Mouse (Mus musculus) ES-Bruce4 (cell line): Measurements from ENCODE around the gene Il20ra. TPM values are rescaled to one million over a fixed set of nuclear protein-coding genes. Genes with fewer than 3 reads are reported as not detected.
A peak's percentile ranks its signal among the peaks of the same experiment; 100 is the strongest.

Source experiments
- H3K27ac ChIP-seq: 2 replicates; pipeline ENCODE4 v1.5.1; 2012; ENCODE audit warnings: low read length, inconsistent platforms; ENCODE audit not compliant: insufficient read depth
- H3K27me3 ChIP-seq: 2 replicates; pipeline ENCODE4 v1.6.1; 2012; ENCODE audit warnings: mild to moderate bottlenecking, low read length, inconsistent platforms; ENCODE audit not compliant: control insufficient read depth, poor library complexity, insufficient read depth, severe bottlenecking
- H3K36me3 ChIP-seq: 2 replicates; pipeline ENCODE4 v1.6.1; 2012; ENCODE audit warnings: inconsistent platforms, mild to moderate bottlenecking, low read length, moderate library complexity; ENCODE audit not compliant: control insufficient read depth, poor library complexity, insufficient read depth, severe bottlenecking
- H3K4me1 ChIP-seq: one replicate; pipeline ENCODE4 v1.8.1; 2011; ENCODE audit warnings: low read length; ENCODE audit not compliant: control insufficient read depth, insufficient read depth
- H3K4me3 ChIP-seq: 2 replicates; pipeline ENCODE4 v1.5.1; 2011; ENCODE audit warnings: low read depth, mild to moderate bottlenecking, low read length
- H3K9ac ChIP-seq: 2 replicates; pipeline ENCODE4 v1.6.1; 2012; ENCODE audit warnings: low read depth, mild to moderate bottlenecking, inconsistent platforms; ENCODE audit not compliant: poor library complexity, severe bottlenecking
- H3K9me3 ChIP-seq: replicated peaks from 2 replicates; pipeline ENCODE4 v1.6.1; 2012; ENCODE audit warnings: mild to moderate bottlenecking, low read length, inconsistent platforms; ENCODE audit not compliant: control insufficient read depth, poor library complexity, insufficient read depth, severe bottlenecking
- CTCF ChIP-seq: IDR thresholded peaks from one replicate; pipeline ENCODE4 v1.8.1; 2011; ENCODE audit warnings: low read depth, low read length
- EP300 ChIP-seq: IDR thresholded peaks from 2 replicates; pipeline ENCODE4 v1.6.1; 2011; ENCODE audit warnings: low read depth, low read length; ENCODE audit not compliant: insufficient read depth
- POLR2A ChIP-seq: IDR thresholded peaks from one replicate; pipeline ENCODE4 v1.8.1; 2011; ENCODE audit warnings: low read length; ENCODE audit not compliant: insufficient read depth
- polyA plus RNA-seq: library from polyadenylated mRNA; stranded (reverse); fragments of >200 nt; gene quantifications from 2 replicates; pipeline ENCODE4 v1.2.4, GENCODE M21; 2011; ENCODE audit warnings: low read depth; ENCODE audit not compliant: missing spikeins, insufficient read depth, insufficient read length

Gene Il20ra
- polyA plus RNA-seq, 1 experiment: not detected

DNA sequence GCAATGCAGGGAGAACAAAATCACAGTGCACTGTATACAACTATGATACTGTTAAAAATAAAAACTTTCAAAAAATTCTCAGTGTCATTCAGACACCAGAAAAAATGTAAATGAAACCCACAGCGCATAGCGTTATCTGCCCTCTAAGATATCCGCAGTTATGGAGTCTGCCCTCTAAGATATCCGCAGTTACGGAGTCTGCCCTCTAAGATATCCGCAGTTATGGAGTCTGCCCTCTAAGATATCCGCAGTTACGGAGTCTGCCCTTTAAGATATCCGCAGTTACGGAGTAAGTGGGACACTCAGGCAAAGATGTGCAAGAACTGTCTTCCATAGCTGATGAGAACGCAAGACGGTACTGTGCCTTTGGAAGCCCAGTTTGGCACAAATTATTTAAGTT is 4.6 kb upstream of the Il20ra start:
- no peak overlapping the region for H3K9ac ChIP-seq
- TF ChIP-seq CTCF (no peak), POLR2A (no peak), EP300 (no peak)
- no peaks in the 10 kb centered on the region for H3K36me3 ChIP-seq
- no peaks in the 10 kb centered on the region; the same call in 1 of the 2 replicates for H3K27me3 ChIP-seq
- no peak overlapping the region for H3K4me3 ChIP-seq
- H3K9me3 ChIP-seq: no peaks in the 10 kb centered on the region
- no peak overlapping the region for H3K27ac ChIP-seq
- H3K4me1 ChIP-seq: no peaks in the 10 kb centered on the region

DNA sequence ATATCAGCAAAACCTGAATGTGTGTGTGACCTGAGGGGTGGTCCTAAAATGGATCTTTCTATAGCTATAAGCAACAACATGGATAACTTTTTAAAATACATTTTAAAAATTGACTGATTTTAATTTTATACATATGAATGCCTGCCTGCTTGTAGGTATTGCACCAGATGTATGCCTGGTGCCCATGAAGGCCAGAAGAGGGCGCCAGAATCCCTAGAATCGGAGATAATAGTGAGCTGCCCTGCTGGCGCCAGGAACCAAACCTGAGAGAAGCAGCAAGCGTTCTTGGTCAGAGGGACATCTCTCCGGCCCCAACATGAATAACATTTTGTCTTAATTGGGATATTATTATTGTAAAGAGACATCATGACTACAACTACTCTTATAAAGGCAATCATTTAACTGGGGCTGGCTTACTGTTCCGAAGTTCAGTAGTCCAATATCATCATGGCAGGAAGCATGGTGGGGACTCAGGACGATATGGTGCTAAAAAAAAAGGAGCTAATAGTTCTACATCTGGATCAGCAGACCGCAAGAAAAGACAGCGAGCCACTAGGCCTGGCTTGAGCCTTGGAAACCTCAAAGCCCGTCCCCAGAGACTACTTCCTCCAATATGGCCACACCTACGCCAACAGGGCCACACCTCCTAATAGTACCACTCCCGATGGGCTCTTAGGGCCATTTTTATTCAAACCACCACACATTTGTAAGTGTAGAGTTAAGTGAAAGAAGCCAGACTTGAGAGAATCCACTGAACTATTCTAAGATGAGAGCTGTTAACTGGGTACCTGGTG is 3.9 kb upstream of the Il20ra start:
- Histone ChIP-seq H3K4me3 (peak overlapping the region; percentile 35), H3K9me3 (no peaks in the 10 kb centered on the region), H3K36me3 (no peaks in the 10 kb centered on the region), H3K27me3 (peaks cover 2% of the 10 kb centered on the region; the same call in 1 of the 2 replicates), H3K4me1 (no peaks in the 10 kb centered on the region), H3K27ac (no peak overlapping the region), H3K9ac (no peak overlapping the region)
- TF ChIP-seq EP300: no peak
- peak; percentile 88 for TF ChIP-seq CTCF

DNA sequence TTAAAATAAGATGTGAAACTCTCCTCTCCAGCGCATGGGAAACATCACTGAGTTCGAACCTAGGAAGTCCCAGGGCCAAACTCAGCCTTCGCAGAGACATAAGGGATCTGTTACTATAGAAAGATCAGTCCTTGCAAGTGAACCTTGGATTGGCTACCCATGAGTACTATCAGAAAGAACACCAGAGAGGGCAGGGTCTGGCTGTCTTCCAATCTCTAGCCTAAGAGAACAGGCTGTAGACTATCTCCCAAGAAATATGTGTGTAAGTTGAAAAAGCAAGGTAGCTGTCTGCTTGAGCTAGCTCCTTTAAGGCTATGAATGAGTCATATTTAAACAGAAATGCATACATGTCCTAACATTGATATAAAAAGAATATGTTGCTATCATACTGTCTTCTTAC is 1.4 kb upstream of the Il20ra start:
- Histone ChIP-seq H3K9ac (no peak overlapping the region), H3K27me3 (peaks cover 2% of the 10 kb centered on the region; the same call in 1 of the 2 replicates), H3K27ac (no peak overlapping the region), H3K4me1 (no peaks in the 10 kb centered on the region), H3K4me3 (no peak overlapping the region), H3K9me3 (no peaks in the 10 kb centered on the region), H3K36me3 (no peaks in the 10 kb centered on the region)
- no peak for TF ChIP-seq POLR2A
- no peak for TF ChIP-seq EP300
- no peak for TF ChIP-seq CTCF

GRCm38 (mm10) chr10:19711551-19712171 is 709 bp upstream of the Il20ra start:
- Histone ChIP-seq H3K36me3 (no peaks in the 10 kb centered on the region), H3K9me3 (no peaks in the 10 kb centered on the region), H3K27ac (no peak overlapping the region), H3K4me1 (no peaks in the 10 kb centered on the region), H3K27me3 (peaks cover 2% of the 10 kb centered on the region; the same call in 1 of the 2 replicates), H3K9ac (no peak overlapping the region), H3K4me3 (no peak overlapping the region)
- no peak for TF ChIP-seq EP300
- peak; percentile 26 for TF ChIP-seq CTCF

DNA sequence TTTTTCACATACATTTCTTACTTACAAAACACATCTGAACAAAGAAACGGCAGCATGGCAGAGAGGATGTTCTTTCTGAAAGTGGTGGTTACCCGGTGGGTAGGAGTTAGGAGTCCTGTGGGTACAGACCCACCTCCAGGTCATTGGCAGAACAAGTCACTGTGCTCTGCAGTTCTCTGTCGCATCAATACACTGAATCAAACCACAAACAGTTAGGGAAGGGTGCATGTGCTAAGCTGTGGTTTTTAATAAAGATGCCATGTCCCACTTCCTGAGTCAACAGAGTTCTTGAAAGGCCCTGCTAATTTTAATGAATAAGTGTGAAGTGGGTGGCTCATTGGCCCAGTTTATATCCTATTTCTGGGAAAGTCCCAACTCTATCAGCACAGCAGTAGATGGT is 6.3 kb downstream of the Il20ra start:
- Histone ChIP-seq H3K9ac (no peak overlapping the region), H3K4me3 (no peak overlapping the region), H3K9me3 (no peaks in the 10 kb centered on the region), H3K27me3 (no peaks in the 10 kb centered on the region), H3K36me3 (no peaks in the 10 kb centered on the region), H3K4me1 (no peaks in the 10 kb centered on the region), H3K27ac (no peak overlapping the region)
- TF ChIP-seq CTCF (no peak), EP300 (no peak), POLR2A (no peak)

DNA sequence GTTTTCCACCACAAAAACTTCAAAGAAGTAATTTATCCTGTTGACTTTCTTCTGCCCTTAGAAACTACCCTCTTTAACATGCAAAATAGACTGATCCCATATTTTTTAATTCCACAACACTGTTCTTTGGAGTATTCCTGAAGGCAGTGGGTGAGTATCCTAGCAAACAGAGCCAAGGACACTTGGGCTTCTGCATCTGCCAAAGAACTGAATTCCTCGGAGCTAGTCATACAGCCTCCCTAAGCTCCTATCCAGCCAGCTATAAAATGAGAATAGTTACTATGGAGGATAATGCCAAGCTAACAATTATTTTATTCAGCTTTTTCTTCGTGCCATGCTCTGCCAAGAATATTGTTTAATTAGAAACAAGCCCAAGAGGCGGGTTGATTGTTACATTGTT is 9.9 kb downstream of the Il20ra start:
- Histone ChIP-seq H3K27ac (no peak overlapping the region), H3K27me3 (no peaks in the 10 kb centered on the region), H3K36me3 (no peaks in the 10 kb centered on the region), H3K9ac (no peak overlapping the region), H3K4me1 (no peaks in the 10 kb centered on the region), H3K9me3 (no peaks in the 10 kb centered on the region), H3K4me3 (no peak overlapping the region)
- TF ChIP-seq POLR2A: no peak
- TF ChIP-seq CTCF: no peak
- no peak for TF ChIP-seq EP300
